Mouse (Mus musculus) limb, embryonic 13.5 days (tissue): Measurements from ENCODE around the gene Iscu. TPM values are rescaled to one million over a fixed set of nuclear protein-coding genes. Genes with fewer than 3 reads are reported as not detected.

Source experiments
- polyA plus RNA-seq: library from polyadenylated mRNA; unstranded; fragments of >200 nt; fragmentation: Nextera tagmentation; extraction: Ambion mirVana; gene quantifications from 2 replicates; pipeline ENCODE4 v1.2.1, GENCODE M21; 2015

Iscu gene
- polyA plus RNA-seq, 1 experiment from 2014 or later = 96.3 TPM

Other genes starting within 250 kb of the Iscu start
- 3.6 and 3.7 TPM in 2 replicates for gene Cmklr1, start 122.3 kb upstream of the Iscu start, polyA plus RNA-seq
- not detected in 2 replicates for gene 1700069L16Rik, start 48.0 kb upstream of the Iscu start, polyA plus RNA-seq
- 5.8 and 6.4 TPM in 2 replicates for gene Ficd, start 36.9 kb upstream of the Iscu start, polyA plus RNA-seq
- gene Sart3, start 238 bp upstream of the Iscu start, polyA plus RNA-seq = 59.8 and 60.2 TPM in 2 replicates
- 221 and 237 TPM in 2 replicates for gene Tmem119, start 27.8 kb downstream of the Iscu start, polyA plus RNA-seq
- gene Selplg, start 59.9 kb downstream of the Iscu start, polyA plus RNA-seq = 2.5 TPM in 2 replicates
- 83.1 and 90.2 TPM in 2 replicates for gene Coro1c, start 136.0 kb downstream of the Iscu start, polyA plus RNA-seq
- gene Ssh1, start 221.1 kb downstream of the Iscu start, polyA plus RNA-seq = 15.9 and 18.7 TPM in 2 replicates
- gene Dao, start 231.0 kb downstream of the Iscu start, polyA plus RNA-seq = not detected in 2 replicates